Mouse (Mus musculus): Measurements from ENCODE around the gene Bcl11b.

- TF ChIP-seq GATA1 (IDR thresholded peaks at IDR 0.05; ENCODE audit: low read length) (no peak), TAL1 (IDR thresholded peaks at IDR 0.05; ENCODE audit: low read length) (no peak)
Measured at GRCm38 (mm10) chr12:107922180-107922579, 81.2 kb downstream of the Bcl11b start.
